Mouse (Mus musculus) hindlimb bud, embryonic 11.5 days (tissue): ENCODE measurements around the gene March7.

ENCODE experiments used
- DNase-seq: peaks from one replicate; pipeline ENCODE4 v3.0.0-alpha.2; 2012; ENCODE audit warnings: low read depth, low spot score; ENCODE audit errors: extremely low spot score

March7 gene

GRCm38 (mm10) chr2:60209703-60210651 is at the start of gene March7, which contains the start of gene Baz2b:
TSS of gene March7 (plus strand) at chr2:60209887.
TSS of gene Baz2b (minus strand) at chr2:60209839.
- no peak for DNase-seq

- DNase-seq = no peak
Measured at GRCm38 (mm10) chr2:60163744-60164143, 45.9 kb upstream of the March7 start.

GRCm38 (mm10) chr2:60165679-60166078 is 44.0 kb upstream of the March7 start:
- DNase-seq = no peak

GRCm38 (mm10) chr2:60166878-60167277 is 42.8 kb upstream of the March7 start:
- DNase-seq = no peak

GRCm38 (mm10) chr2:60171786-60172530 is 37.7 kb upstream of the March7 start:
- DNase-seq = no peak

- DNase-seq = no peak
Measured at GRCm38 (mm10) chr2:60172531-60172914, 37.2 kb upstream of the March7 start.

GRCm38 (mm10) chr2:60173190-60173589 is 36.5 kb upstream of the March7 start:
- DNase-seq = no peak

- DNase-seq = no peak
Measured at GRCm38 (mm10) chr2:60173595-60173994, 36.1 kb upstream of the March7 start.

GRCm38 (mm10) chr2:60175078-60175477 is 34.6 kb upstream of the March7 start:
- DNase-seq = no peak

GRCm38 (mm10) chr2:60176087-60176486 is 33.6 kb upstream of the March7 start:
- no peak for DNase-seq

- DNase-seq = no peak
Measured at GRCm38 (mm10) chr2:60177490-60177889, 32.2 kb upstream of the March7 start.

- no peak for DNase-seq
Measured at GRCm38 (mm10) chr2:60181696-60182095, 28.0 kb upstream of the March7 start.

- no peak for DNase-seq
Measured at GRCm38 (mm10) chr2:60196841-60197240, 12.8 kb upstream of the March7 start.

- DNase-seq = no peak
Measured at GRCm38 (mm10) chr2:60200051-60200562, 9.6 kb upstream of the March7 start.

GRCm38 (mm10) chr2:60200667-60201066 is 9.0 kb upstream of the March7 start:
- no peak for DNase-seq

GRCm38 (mm10) chr2:60202900-60203530 is 6.7 kb upstream of the March7 start:
- no peak for DNase-seq

GRCm38 (mm10) chr2:60203733-60204132 is 6.0 kb upstream of the March7 start:
- no peak for DNase-seq

GRCm38 (mm10) chr2:60204162-60204561 is 5.5 kb upstream of the March7 start:
- no peak for DNase-seq

GRCm38 (mm10) chr2:60205795-60206194 is 3.9 kb upstream of the March7 start:
- DNase-seq = no peak

GRCm38 (mm10) chr2:60209122-60209611 is 520 bp upstream of the March7 start:
- DNase-seq = no peak

- no peak for DNase-seq
Measured at GRCm38 (mm10) chr2:60210821-60211220, 1.1 kb downstream of the March7 start.
